Mouse (Mus musculus): ENCODE measurements around the gene Usf2.

DNA sequence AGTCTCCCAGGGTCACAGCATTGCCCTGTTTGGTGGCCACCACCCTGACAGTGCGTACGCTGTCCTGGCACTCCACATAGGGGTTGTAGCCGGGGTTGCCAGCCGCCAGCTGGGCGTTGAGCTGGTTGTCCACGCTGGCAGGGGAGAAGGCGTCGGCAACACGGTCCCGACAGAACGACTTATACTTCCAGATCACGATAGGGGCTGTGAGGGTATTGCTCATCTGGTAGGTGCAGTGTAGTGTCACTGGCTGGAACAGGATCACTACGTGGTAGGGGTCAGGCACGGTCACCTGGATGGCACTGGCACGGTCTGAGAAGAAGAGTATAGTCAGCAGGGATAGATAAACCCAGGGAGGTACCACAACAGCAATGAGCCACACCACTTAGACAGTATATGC lies 15.3 kb upstream of the Usf2 start:
- TF ChIP-seq POLR2A (IDR thresholded peaks at IDR 0.05; ENCODE audit: extremely low read depth, insufficient read depth, low read length) (no peak), CTCF (IDR thresholded peaks at IDR 0.05; ENCODE audit: extremely low read depth, insufficient read depth, low read length) (no peak)
